Mouse (Mus musculus) limb, embryonic 13.5 days (tissue): Measurements from ENCODE around the gene Uso1. TPM values are rescaled to one million over a fixed set of nuclear protein-coding genes. Genes with fewer than 3 reads are reported as not detected.

Experiments
- ATAC-seq: fragments of 200-750 bp; cut with Nextera tagmentation; 2 replicates; pipeline ENCODE4 v1.8.0; 2017; ENCODE audit warnings: low read depth, moderate number of reproducible peaks, moderate TSS enrichment; ENCODE audit not compliant: low FRiP score
- H3K27ac ChIP-seq: fragments of 300-500 bp; sonication (generic); 2 replicates; pipeline ENCODE4 v1.5.1; 2015; ENCODE audit warnings: inconsistent platforms, mild to moderate bottlenecking, moderate library complexity
- H3K27me3 ChIP-seq: fragments of 300-500 bp; sonication (generic); 2 replicates; pipeline ENCODE4 v1.6.1; 2015; ENCODE audit warnings: mild to moderate bottlenecking, inconsistent platforms
- H3K36me3 ChIP-seq: fragments of 300-500 bp; sonication (generic); 2 replicates; pipeline ENCODE4 v1.6.1; 2015; ENCODE audit warnings: inconsistent platforms, mild to moderate bottlenecking, moderate library complexity
- H3K4me1 ChIP-seq: fragments of 300-500 bp; sonication (generic); 2 replicates; pipeline ENCODE4 v1.6.1; 2015; ENCODE audit warnings: inconsistent platforms
- H3K4me2 ChIP-seq: fragments of 300-500 bp; sonication (generic); replicated peaks from 2 replicates; pipeline ENCODE4 v1.6.1; 2015; ENCODE audit warnings: inconsistent platforms, mild to moderate bottlenecking, moderate library complexity
- H3K4me3 ChIP-seq: fragments of 300-500 bp; sonication (generic); 2 replicates; pipeline ENCODE4 v1.5.1; 2015; ENCODE audit warnings: moderate library complexity, mild to moderate bottlenecking, inconsistent platforms
- H3K9ac ChIP-seq: fragments of 300-500 bp; sonication (generic); 2 replicates; pipeline ENCODE4 v1.6.1; 2015; ENCODE audit warnings: mild to moderate bottlenecking, inconsistent platforms
- H3K9me3 ChIP-seq: fragments of 300-500 bp; sonication (generic); 2 replicates; pipeline ENCODE4 v1.6.1; 2016; ENCODE audit warnings: inconsistent platforms
- WGBS: fragments of 180-500 bp; shearing (Covaris S2); methylation state at CpG from one replicate; pipeline ENCODE4 v1.1.7; 2015; 5-methylcytosine and 5-hydroxymethylcytosine counted together
- polyA plus RNA-seq: library from polyadenylated mRNA; unstranded; fragments of >200 nt; fragmentation: Nextera tagmentation; extraction: Ambion mirVana; gene quantifications from 2 replicates; pipeline ENCODE4 v1.2.1, GENCODE M21; 2015

Gene Uso1
- 50.1 and 53.2 TPM in 2 replicates for polyA plus RNA-seq

DNA sequence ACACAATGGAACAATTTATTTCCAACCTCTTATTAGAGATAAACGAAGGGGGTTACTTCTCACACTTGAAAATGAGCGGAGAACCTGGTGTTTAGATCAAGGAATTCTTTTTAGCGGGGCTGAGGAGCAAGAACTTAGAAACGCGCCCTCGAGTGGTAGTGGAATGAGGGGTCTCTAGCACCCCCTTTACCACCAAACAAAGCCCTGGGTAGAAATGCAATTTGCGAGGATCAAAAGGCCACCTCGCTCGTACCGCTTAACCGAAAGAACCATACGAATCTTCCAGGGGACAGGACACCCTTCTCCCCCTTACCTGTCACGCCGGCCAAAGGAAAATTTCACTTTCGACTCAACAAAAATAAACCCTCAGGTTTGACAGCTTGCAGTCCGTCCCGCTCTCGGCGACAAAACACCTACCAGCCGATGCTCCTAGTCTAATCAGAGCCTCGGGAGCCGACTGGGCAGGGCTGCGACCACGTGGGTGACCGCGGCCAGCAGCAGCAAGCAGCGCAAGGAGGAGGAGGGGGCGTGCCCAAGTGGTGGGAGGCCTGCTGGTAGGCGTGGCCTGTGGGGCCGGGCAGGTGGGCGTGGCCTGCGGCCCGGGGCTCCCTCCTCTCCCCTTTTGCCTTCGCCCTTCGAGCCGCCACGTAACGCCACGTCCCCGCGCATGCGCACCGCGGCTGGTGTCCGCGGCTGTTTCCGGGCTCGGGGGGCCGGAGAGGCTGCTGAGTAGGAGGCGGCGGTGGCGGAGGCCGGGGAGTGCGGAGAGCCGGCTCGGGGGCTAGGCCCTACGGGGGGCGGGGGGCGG lies at the start of gene Uso1:
TSS of gene Uso1 (plus strand) at position 700 of the 808 bp plus-strand sequence.
- Histone ChIP-seq H3K27me3 (no peaks in the 10 kb centered on the region), H3K4me2 (peak within 1 kb of the TSS; percentile 76), H3K36me3 (no peaks in the 10 kb centered on the region), H3K27ac (peak within 1 kb of the TSS; percentile 75; the same call in 1 of the 2 replicates), H3K9me3 (no peaks in the 10 kb centered on the region), H3K4me3 (peak within 1 kb of the TSS; percentile 93), H3K4me1 (peaks cover 36% of the 10 kb centered on the region), H3K9ac (peak within 1 kb of the TSS; percentile 89)
- peak; percentile 97 for ATAC-seq
- under 1% methylated on average over 54 of the region's 59 CpGs for WGBS

DNA sequence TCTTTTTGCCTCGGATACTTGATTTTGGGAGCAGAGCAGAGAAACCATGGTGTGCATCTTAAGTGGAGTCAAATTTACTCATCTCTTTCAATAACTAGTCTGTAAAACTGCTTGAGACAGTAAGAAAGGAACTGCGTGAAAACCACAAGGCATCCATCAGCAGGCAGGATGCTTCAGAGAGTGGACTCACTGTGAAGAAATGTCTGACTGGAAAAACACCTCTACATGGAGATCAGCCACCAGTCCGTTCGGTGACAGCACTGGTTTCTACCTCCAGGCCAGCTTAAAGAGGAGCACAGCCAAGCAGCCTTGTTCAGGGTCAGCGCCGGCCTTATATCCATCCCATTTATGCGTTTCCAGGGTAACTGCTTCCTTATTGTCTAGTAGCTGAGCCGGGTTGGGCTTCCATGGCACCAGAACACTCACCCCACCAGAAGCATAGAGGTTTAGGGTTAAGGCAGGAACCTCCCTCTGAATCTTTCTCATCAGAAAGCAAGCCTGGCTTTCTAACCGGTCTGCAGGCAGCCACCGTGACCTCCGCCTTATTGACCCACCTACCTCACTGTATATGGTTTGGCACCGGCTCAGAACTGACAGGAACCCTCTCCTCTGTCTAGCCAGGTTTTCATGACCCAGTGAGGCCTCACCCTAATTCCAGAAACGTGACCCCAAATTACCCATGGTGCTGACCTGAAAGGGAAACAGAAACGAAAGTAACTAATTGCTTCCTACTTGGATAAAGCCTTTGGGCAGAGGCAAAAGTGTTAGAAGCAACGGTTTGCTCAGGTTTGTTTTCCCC lies 44.3 kb upstream of the Uso1 start:
- Histone ChIP-seq H3K27me3 (no peaks in the 10 kb centered on the region), H3K4me1 (peaks cover 15% of the 10 kb centered on the region), H3K9ac (no peak overlapping the region), H3K9me3 (no peaks in the 10 kb centered on the region), H3K27ac (no peak overlapping the region), H3K4me2 (no peak overlapping the region), H3K4me3 (no peak overlapping the region), H3K36me3 (no peaks in the 10 kb centered on the region)
- no peak for ATAC-seq
- WGBS: 62% methylated on average over 15 of the region's 15 CpGs

DNA sequence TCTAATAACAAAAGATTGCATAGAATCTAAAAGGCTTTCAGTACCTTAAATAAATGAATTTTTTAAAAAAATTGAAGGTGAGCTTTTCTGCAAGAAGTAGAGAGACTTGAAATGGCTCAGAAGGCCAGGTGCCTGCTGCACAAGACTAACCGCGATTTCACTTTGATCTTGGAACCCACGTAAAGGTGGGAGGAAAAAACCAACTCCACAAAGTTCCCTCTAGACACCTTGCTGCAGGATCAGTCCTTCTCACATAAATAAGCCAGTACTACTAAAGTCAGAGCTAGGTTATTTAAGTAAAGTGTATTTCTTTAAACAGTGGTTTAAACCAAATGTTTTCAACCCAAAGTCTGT lies 43.7 kb upstream of the Uso1 start:
- no peak overlapping the region for H3K4me3 ChIP-seq
- 59% methylated on average over 3 of the region's 3 CpGs for WGBS
- no peak overlapping the region for H3K9ac ChIP-seq
- no peak for ATAC-seq
- H3K27ac ChIP-seq: no peak overlapping the region
- peaks cover 19% of the 10 kb centered on the region for H3K4me1 ChIP-seq
- H3K27me3 ChIP-seq: no peaks in the 10 kb centered on the region
- H3K36me3 ChIP-seq: no peaks in the 10 kb centered on the region
- H3K9me3 ChIP-seq: no peaks in the 10 kb centered on the region
- H3K4me2 ChIP-seq: no peak overlapping the region

DNA sequence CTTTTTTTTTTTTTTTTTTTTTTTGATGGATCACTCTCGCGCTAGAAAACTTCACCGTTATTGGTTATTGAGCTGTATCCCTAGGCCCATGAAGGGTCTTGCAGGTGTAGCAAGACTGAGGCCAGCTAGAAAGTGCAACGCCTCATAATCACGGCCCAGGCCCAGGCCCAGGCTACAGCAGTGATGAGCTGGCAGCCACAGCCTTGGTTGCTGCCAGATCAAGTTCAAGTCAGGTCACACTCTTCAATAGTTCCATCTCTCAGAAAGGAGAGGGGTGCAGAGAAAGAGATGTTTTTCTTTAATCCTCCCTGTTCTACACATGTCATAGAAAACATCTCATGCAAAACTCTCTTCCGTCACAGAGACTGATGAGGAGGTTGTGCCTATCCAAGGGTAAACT lies 41.0 kb upstream of the Uso1 start:
- ATAC-seq: no peak
- no peak overlapping the region for H3K27ac ChIP-seq
- no peaks in the 10 kb centered on the region for H3K9me3 ChIP-seq
- peaks cover 19% of the 10 kb centered on the region for H3K4me1 ChIP-seq
- 91% methylated on average over 6 of the region's 6 CpGs for WGBS
- H3K27me3 ChIP-seq: no peaks in the 10 kb centered on the region
- H3K4me2 ChIP-seq: no peak overlapping the region
- no peaks in the 10 kb centered on the region for H3K36me3 ChIP-seq
- no peak overlapping the region for H3K4me3 ChIP-seq
- no peak overlapping the region for H3K9ac ChIP-seq

DNA sequence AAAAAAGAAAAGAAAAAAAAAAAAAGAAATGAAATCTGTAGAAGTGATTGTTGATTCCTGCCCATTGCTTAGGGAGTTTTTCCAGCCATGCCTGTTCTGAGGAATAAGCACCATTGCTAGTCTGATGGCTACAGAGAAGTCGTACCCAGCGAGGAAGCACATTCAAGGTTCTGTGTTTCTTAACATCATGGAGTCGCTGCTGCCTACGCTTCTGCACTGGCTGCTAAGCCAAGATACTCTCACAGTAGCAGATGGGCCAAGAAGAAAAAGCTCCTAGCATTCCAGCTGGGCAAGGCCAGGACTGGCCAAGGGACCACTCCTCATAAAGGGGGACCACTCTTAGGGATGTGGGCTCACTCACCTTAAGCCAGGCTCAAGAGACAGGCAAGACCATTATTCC lies 40.0 kb upstream of the Uso1 start:
- Histone ChIP-seq H3K9me3 (no peaks in the 10 kb centered on the region), H3K27me3 (no peaks in the 10 kb centered on the region), H3K36me3 (no peaks in the 10 kb centered on the region), H3K9ac (no peak overlapping the region), H3K4me3 (no peak overlapping the region), H3K4me1 (peaks cover 23% of the 10 kb centered on the region), H3K4me2 (no peak overlapping the region), H3K27ac (0 out of 2 replicates have a peak overlapping the region, but pooled peaks have one; percentile 8)
- 90% methylated on average over 4 of the region's 4 CpGs for WGBS
- no peak for ATAC-seq

DNA sequence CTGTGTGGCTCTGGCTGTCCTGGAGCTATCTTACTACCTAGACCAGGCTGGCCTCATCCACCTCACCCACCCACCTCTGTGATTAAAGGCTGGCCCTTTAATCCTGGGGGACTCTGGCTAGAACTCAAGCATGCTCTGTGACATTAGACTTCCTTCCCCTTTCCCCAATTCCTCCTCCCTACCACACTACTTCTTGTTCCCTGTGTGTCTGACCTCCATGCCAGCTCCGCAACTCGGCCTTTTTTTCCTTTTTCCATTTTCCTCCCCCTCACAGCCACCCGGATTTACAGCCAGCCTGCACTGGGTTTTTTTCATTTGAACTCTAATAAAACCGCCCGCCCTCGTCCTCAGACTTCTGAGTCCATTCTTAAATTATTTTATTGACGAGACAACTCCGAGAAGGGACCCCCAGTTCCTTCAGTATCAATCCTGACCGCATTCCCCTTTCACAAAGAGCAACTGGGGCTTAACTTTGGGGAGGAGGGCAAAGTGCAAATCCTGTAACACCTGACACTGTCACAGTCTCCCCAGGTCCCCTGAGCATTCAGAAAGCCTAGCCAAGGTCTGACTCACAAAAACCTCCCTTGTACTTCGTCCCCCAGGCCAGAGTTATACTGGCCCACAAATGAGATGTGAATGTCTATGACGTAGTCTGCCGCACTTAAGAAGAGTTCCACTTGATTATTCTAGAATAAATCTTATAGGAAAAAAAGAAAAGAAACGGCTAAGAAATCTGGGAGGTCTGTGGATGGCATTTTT lies 39.2 kb upstream of the Uso1 start:
- ATAC-seq: 0 out of 2 replicates have a peak, but pooled peaks have one; percentile 68
- Histone ChIP-seq H3K27me3 (no peaks in the 10 kb centered on the region), H3K4me3 (no peak overlapping the region), H3K4me2 (peak overlapping the region; percentile 39), H3K27ac (peak overlapping the region; percentile 39; the same call in 1 of the 2 replicates), H3K36me3 (no peaks in the 10 kb centered on the region), H3K9ac (no peak overlapping the region), H3K9me3 (no peaks in the 10 kb centered on the region), H3K4me1 (peaks cover 29% of the 10 kb centered on the region)
- WGBS: 28% methylated on average over 13 of the region's 13 CpGs

DNA sequence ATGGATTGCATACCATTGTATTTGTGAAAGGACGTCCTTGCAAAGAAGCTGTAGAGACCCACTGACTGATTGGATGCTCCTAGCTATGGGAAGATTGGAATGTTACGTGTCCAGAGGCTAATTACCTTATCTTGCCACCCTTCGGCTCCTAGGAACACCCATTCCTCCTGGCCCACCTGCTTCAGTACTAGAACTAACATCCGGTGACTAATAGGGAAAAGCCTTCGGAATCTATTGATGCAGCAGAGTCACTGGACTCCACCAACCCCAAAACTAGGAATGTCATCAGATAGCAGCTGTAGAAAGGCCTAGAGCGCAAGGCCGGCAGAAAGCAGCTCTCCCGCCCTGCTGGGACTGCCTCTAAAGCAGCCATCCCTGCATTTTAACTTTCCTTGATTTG lies 36.1 kb upstream of the Uso1 start:
- no peak for ATAC-seq
- Histone ChIP-seq H3K4me1 (peaks cover 32% of the 10 kb centered on the region), H3K4me2 (no peak overlapping the region), H3K9ac (no peak overlapping the region), H3K27me3 (no peaks in the 10 kb centered on the region), H3K4me3 (no peak overlapping the region), H3K27ac (no peak overlapping the region), H3K36me3 (no peaks in the 10 kb centered on the region), H3K9me3 (no peaks in the 10 kb centered on the region)
- 89% methylated on average over 8 of the region's 8 CpGs for WGBS

DNA sequence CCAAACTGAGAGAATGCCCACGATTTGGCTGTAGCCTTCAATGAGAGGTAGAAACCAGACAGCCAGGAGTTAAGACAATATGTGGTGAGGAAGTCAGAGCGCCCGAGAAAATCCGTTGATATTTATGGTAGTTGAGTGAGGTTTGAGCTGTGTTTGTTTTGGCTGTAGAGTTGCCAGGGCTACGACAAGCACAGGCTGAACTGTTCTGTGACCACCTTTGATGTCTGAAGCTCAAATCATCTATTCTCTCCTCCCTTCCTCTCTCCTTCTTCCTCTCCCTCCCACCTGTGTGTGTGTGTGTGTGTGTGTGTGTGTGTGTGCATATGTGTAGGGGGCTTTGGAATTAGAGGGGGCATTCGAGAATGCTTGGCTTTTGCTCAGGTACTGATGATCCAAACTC lies 34.7 kb upstream of the Uso1 start:
- Histone ChIP-seq H3K4me1 (peaks cover 30% of the 10 kb centered on the region), H3K9ac (no peak overlapping the region), H3K27me3 (no peaks in the 10 kb centered on the region), H3K4me2 (no peak overlapping the region), H3K36me3 (no peaks in the 10 kb centered on the region), H3K27ac (no peak overlapping the region), H3K9me3 (no peaks in the 10 kb centered on the region), H3K4me3 (no peak overlapping the region)
- ATAC-seq: no peak
- 41% methylated on average over 6 of the region's 6 CpGs for WGBS

DNA sequence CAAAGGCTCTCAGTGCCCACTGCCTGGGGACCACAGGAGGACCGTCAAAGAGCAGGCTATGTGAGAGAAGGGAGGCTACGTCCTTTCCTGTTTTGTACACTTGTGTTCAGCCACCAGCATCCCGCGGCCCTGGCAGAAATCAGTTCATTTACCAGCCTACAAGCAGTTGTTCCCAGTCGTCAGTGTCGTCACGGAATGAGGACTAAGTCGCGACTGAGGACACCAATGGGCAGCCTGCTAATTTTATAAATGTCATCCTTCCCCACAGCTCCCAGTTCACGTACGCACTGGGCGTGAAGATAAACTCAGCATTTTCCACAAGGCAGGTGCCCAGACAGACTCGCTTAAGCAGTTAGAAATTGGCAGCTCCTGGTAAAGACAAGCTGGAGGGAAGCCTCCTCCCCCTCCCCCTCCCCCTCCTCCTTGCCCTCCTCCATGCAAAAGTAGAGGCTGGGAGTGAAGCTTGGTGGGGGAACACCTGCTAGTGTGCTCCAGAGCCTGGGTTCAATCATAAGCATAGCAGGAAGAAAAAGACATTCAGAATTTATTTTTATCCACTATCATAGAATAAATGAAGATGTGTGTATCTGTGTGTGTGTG lies 33.8 kb upstream of the Uso1 start:
- Histone ChIP-seq H3K4me3 (no peak overlapping the region), H3K9me3 (no peaks in the 10 kb centered on the region), H3K4me2 (no peak overlapping the region), H3K27ac (no peak overlapping the region), H3K27me3 (no peaks in the 10 kb centered on the region), H3K36me3 (no peaks in the 10 kb centered on the region), H3K4me1 (peaks cover 23% of the 10 kb centered on the region), H3K9ac (no peak overlapping the region)
- 75% methylated on average over 13 of the region's 13 CpGs for WGBS
- no peak for ATAC-seq

DNA sequence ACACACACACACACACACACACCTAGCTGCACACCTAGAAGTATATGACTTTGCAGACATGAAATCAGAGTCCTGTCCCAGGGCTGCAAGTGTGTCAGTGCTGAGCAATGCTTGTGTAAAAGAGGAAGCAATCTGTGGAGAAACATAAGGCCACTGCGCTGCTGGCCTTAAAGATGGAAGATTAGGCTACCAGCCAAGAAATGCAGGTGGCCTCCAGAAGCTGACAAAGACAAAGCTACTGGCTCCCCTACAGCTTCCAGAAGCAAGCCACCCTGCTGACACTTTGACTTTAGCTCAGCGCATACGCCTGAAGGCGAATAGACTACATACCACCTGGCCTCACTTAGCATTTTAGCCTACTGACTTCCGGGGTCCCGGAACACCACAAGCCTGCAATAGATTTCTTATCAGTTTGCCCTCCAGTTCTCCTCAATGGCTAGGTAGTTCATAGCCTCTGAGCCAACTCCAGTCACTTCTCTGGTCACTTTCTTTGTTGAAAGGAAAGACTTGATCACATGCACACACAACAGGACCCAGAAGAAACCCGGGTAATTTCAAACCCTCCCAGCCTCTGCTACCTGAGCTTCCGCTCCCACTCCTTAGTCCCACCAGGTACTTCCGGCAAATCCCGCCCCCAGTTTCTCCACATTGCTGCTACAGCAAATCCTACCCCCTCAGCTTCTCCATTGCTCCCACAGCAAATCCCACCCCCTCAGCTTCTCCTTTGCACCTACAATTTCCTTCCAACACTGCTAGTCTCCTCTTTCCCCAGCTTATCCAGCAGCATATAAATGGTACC lies 31.2 kb upstream of the Uso1 start:
- 0 out of 2 replicates have a peak, but pooled peaks have one; percentile 36 for ATAC-seq
- WGBS: 37% methylated on average over 10 of the region's 10 CpGs

DNA sequence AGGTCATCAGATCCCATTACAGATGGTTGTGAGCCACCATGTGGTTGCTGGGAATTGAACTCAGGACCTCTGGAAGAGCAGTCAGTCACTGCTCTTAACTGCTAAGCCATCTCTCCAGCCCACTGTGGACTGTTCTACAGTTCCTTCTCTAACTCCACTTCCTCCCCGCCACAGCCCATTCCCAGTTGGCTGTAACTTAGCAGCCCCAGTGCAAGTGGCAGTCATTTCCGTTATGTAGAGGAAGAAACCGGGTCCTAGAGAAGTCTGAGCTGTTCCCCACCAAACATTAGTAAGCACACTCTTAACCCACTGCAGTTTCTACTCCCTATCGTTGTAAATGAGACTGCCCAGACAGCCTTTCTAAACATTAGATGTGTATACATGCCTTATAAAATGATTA lies 30.5 kb upstream of the Uso1 start:
- 85% methylated on average over 4 of the region's 4 CpGs for WGBS

More for the DNA sequence above, 31.2 kb upstream of the Uso1 start:
- Histone ChIP-seq H3K27me3 (no peaks in the 10 kb centered on the region), H3K4me1 (peaks cover 23% of the 10 kb centered on the region), H3K4me2 (no peak overlapping the region; the same call in 1 of the 2 replicates), H3K4me3 (no peak overlapping the region), H3K27ac (no peak overlapping the region; the same call in 1 of the 2 replicates), H3K9me3 (no peaks in the 10 kb centered on the region), H3K9ac (no peak overlapping the region), H3K36me3 (no peaks in the 10 kb centered on the region)

More for the DNA sequence above, 30.5 kb upstream of the Uso1 start:
- Histone ChIP-seq H3K4me1 (peaks cover 25% of the 10 kb centered on the region), H3K36me3 (no peaks in the 10 kb centered on the region), H3K27ac (no peak overlapping the region), H3K9me3 (no peaks in the 10 kb centered on the region), H3K27me3 (no peaks in the 10 kb centered on the region), H3K4me3 (no peak overlapping the region), H3K4me2 (no peak overlapping the region), H3K9ac (no peak overlapping the region)
- ATAC-seq: no peak
